Mouse (Mus musculus) small intestine, adult 2 months (tissue): ENCODE results near the gene Rap1gap2.

Source experiments
- CTCF ChIP-seq: fragments of 200-500 bp; IDR thresholded peaks from 2 replicates; pipeline ENCODE4 v1.5.1; 2012; ENCODE audit warnings: low read depth, mild to moderate bottlenecking, control low read depth, inconsistent platforms, low read length, moderate library complexity, mixed read lengths; ENCODE audit not compliant: insufficient replicate concordance, insufficient read length; ENCODE audit errors: extremely low read depth
- POLR2A ChIP-seq: fragments of 200-500 bp; IDR thresholded peaks from 2 replicates; pipeline ENCODE4 v1.6.1; 2012; ENCODE audit warnings: low read depth, mild to moderate bottlenecking, control low read depth, inconsistent platforms, low read length, moderate library complexity

DNA sequence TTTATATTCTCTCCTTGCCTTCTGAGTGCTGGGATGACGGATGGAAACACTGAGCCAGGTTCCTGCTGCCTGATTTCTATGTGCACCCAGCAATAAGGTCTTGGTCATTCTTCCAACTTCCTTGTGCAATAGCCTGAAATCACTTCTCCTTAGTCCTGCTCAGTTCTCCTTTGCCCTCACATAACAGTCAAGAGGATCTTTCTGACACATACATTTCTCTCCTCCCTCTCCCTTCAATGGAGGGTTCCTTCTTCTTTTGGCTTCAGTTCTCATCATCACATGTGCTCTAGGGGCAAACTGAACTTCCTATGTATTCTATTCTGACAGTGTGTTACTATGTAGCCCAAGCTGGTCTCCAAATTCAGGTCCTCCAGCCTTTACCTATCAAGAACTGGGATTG, 37.3 kb upstream of the Rap1gap2 start:
- no peak for TF ChIP-seq CTCF
- no peak for TF ChIP-seq POLR2A
